Mouse (Mus musculus) embryonic fibroblast, embryonic 13.5 days (primary cell): ENCODE data around the gene Slain2.

Experiments used
- CTCF ChIP-seq: IDR thresholded peaks from 2 replicates; pipeline ENCODE4 v1.5.1; 2011; ENCODE audit warnings: mild to moderate bottlenecking, control low read depth, low read length, moderate library complexity, borderline replicate concordance; ENCODE audit not compliant: insufficient read depth
- POLR2A ChIP-seq: IDR thresholded peaks from 2 replicates; pipeline ENCODE4 v1.6.1; 2011; ENCODE audit warnings: low read depth, mild to moderate bottlenecking, control low read depth, low read length, moderate library complexity

DNA sequence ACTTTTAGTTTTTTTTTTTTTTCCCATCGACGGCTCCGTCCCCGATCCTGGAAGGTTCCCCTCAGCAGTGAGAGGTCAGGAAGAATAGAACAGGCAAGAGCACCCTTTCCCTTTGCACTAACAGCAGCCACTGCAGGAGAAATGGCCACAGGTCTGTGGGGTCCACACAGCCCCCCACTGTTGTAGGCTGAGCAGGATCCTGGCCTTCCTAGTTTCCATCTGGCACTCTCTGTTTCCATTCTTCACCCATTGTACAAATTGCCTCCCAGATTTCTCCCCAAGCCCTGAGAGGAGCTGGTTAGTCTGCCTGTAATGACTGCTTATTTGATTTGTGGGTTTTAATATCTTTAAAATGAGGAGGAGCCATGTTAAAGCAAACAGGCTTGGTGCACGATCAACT, 89.9 kb downstream of the Slain2 start:
- TF ChIP-seq POLR2A: no peak
- no peak for TF ChIP-seq CTCF
